Mouse (Mus musculus) intestine, embryonic 15.5 days (tissue): ENCODE measurements around the gene Rgl1. TPM values are rescaled to one million over a fixed set of nuclear protein-coding genes. Genes with fewer than 3 reads are reported as not detected.
A peak's percentile ranks its signal among the peaks of the same experiment; 100 is the strongest.

Source experiments
- ATAC-seq: fragments of 200-750 bp; cut with Nextera tagmentation; 2 replicates; pipeline ENCODE4 v1.8.0; 2017; ENCODE audit warnings: moderate TSS enrichment, moderate library complexity
- H3K27ac ChIP-seq: fragments of 300-500 bp; sonication (generic); 2 replicates; pipeline ENCODE4 v1.5.1; 2015; ENCODE audit warnings: mild to moderate bottlenecking, inconsistent platforms
- H3K27me3 ChIP-seq: fragments of 300-500 bp; sonication (generic); replicated peaks from 2 replicates; pipeline ENCODE4 v1.6.1; 2015; ENCODE audit warnings: inconsistent platforms
- H3K36me3 ChIP-seq: fragments of 300-500 bp; sonication (generic); 2 replicates; pipeline ENCODE4 v1.6.1; 2015; ENCODE audit warnings: inconsistent platforms
- H3K4me1 ChIP-seq: fragments of 300-500 bp; sonication (generic); replicated peaks from 2 replicates; pipeline ENCODE4 v1.6.1; 2015; ENCODE audit warnings: inconsistent platforms
- H3K4me2 ChIP-seq: fragments of 300-500 bp; sonication (generic); replicated peaks from 2 replicates; pipeline ENCODE4 v1.6.1; 2015; ENCODE audit warnings: mild to moderate bottlenecking, inconsistent platforms
- H3K4me3 ChIP-seq: fragments of 300-500 bp; sonication (generic); replicated peaks from 2 replicates; pipeline ENCODE4 v1.5.1; 2015; ENCODE audit warnings: inconsistent platforms
- H3K9ac ChIP-seq: fragments of 300-500 bp; sonication (generic); 2 replicates; pipeline ENCODE4 v1.6.1; 2015; ENCODE audit warnings: inconsistent platforms
- H3K9me3 ChIP-seq: fragments of 300-500 bp; sonication (generic); 2 replicates; pipeline ENCODE4 v1.6.1; 2016; ENCODE audit warnings: inconsistent platforms
- WGBS: fragments of 180-500 bp; shearing (Covaris S2); methylation state at CpG from one replicate; pipeline ENCODE4 v1.1.7; 2015; 5-methylcytosine and 5-hydroxymethylcytosine counted together
- polyA plus RNA-seq: library from polyadenylated mRNA; unstranded; fragments of >200 nt; fragmentation: Nextera tagmentation; extraction: Ambion mirVana; gene quantifications from 2 replicates; pipeline ENCODE4 v1.2.1, GENCODE M21; 2015

Rgl1 gene
- polyA plus RNA-seq, 1 experiment from 2014 or later = 44.8 TPM

DNA sequence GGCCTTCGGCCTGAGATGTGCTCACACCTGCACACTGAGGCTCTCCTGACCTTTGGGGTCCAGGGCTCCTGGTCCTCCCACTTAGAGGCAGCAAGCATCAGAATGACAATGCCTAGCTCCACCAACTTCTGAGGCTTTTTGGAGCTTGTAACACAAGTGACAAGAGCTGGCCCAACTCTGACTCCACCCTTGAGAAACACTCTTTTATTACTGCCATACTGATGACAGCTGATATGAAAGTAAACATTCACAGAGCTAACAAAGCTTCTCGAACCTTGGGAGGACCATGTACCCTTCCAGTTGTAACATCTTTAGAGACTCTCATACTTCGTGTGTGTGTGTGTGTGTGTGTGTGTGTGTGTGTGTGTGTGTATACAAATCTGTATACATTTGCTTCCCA lies 40.1 kb downstream of the Rgl1 start:
- no peaks in the 10 kb centered on the region for H3K27me3 ChIP-seq
- no peak overlapping the region for H3K27ac ChIP-seq
- no peaks in the 10 kb centered on the region for H3K4me1 ChIP-seq
- no peaks in the 10 kb centered on the region for H3K9me3 ChIP-seq
- H3K4me3 ChIP-seq = no peak overlapping the region
- WGBS = 45% methylated on average over 3 of the region's 3 CpGs
- no peak overlapping the region for H3K9ac ChIP-seq
- H3K36me3 ChIP-seq = no peaks in the 10 kb centered on the region
- peak; percentile 59 for ATAC-seq
- H3K4me2 ChIP-seq = no peak overlapping the region

DNA sequence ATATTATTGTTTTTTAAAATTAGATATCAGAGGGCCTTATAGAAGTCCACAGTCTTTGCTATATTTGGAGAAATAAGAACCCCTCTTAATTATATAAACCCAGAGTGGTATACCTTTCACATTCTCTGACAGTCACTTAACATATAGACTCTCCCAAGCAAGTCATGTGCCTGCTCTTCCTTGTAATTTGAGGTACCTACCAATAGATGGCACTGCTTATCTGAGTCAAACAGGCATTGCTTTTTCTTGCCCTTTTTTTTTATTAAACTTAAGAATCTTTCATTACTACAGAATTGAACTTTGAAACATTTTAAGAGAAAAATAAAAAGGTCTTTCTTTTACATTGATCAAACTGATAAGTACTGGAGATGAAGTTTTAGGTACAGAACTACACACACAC lies 41.9 kb downstream of the Rgl1 start:
- no peak overlapping the region for H3K27ac ChIP-seq
- 0 out of 2 replicates have a peak, but pooled peaks cover 3% of the 10 kb centered on the region for H3K4me1 ChIP-seq
- no peak overlapping the region for H3K9ac ChIP-seq
- no peak overlapping the region for H3K4me2 ChIP-seq
- no peak for ATAC-seq
- no peaks in the 10 kb centered on the region for H3K36me3 ChIP-seq
- H3K27me3 ChIP-seq = no peaks in the 10 kb centered on the region
- H3K4me3 ChIP-seq = no peak overlapping the region
- no peaks in the 10 kb centered on the region for H3K9me3 ChIP-seq

DNA sequence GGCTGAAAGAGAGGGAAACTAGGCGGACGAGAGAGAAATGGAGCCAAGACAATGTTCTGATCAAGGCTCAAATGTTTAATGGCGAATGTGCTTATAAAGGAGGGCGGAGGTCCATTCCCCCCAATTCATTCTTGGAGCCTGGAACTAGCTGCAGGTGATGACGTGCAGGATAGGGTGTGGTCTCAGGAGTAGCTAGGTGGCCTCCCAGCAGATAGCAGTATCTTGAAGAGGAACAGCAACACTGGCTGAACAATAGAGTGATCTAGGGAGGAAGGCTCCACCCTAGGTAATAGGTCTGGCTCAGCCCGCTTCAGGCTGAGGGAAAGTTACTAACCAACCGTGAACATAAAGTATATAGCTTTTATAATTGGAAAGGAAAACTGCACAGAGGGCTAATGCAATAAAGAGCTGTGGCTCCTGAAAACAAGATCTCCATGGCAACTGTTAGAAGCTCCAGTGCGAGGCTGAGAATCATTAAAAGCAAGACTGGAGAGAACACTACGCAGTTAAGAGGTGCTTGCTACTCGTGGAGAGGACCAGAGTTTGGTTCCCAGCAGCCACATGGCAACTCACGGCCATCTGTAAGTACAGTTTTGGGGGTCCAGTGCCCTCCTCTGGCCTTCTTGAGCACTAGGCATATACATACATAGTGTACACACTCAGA lies 44.5 kb downstream of the Rgl1 start:
- Histone ChIP-seq H3K9me3 (no peaks in the 10 kb centered on the region), H3K4me2 (no peak overlapping the region), H3K9ac (no peak overlapping the region), H3K4me1 (peaks cover 8% of the 10 kb centered on the region; the same call in 1 of the 2 replicates), H3K27me3 (no peaks in the 10 kb centered on the region), H3K27ac (no peak overlapping the region), H3K36me3 (no peaks in the 10 kb centered on the region), H3K4me3 (no peak overlapping the region)
- ATAC-seq = peak; percentile 71; the same call in 1 of the 2 replicates
- 84% methylated on average over 11 of the region's 11 CpGs for WGBS

DNA sequence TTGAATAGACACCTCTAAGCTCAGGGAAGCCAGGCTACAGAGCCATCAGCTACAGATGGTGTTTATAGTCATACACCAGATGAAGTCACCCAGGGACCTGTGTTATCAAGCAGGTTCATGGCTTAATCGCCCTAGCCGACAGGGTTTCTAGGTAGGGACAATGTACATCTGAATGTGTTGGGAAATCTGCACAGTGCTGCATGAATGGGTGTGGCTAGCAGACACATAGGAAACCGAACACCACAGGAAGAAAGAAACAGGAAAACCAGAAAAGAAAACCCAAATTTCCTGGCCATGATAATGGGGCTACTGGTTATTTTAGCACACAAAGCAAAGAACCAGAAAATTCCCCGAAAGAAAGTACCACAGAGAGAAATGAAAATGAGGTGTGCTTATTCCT lies 45.2 kb downstream of the Rgl1 start:
- ATAC-seq = peak; percentile 81

DNA sequence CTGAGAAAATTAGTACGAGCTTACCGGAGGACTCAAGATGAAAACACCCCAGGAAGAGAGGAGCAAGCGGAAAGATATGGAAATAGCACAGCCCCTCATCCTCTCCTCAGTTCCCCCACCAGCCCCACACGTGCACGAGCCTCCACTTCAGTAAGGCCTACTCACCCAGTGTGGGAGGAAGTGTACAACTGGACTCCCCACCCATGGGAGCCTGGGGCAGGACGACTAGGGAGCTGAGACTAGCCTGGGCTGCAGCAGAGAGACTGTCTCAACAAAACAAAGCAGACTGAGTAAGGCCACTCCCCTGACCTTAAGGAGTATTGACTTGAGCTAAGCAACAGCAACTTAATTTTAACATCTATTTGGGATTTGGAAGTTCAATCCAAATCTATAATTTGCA lies 48.0 kb downstream of the Rgl1 start:
- no peak overlapping the region for H3K27ac ChIP-seq
- H3K36me3 ChIP-seq = no peaks in the 10 kb centered on the region
- no peak overlapping the region for H3K9ac ChIP-seq
- H3K4me3 ChIP-seq = no peak overlapping the region
- no peak for ATAC-seq
- no peaks in the 10 kb centered on the region for H3K9me3 ChIP-seq
- H3K4me1 ChIP-seq = peaks cover 8% of the 10 kb centered on the region; the same call in 1 of the 2 replicates
- 49% methylated on average over 6 of the region's 6 CpGs for WGBS
- no peak overlapping the region for H3K4me2 ChIP-seq
- H3K27me3 ChIP-seq = no peaks in the 10 kb centered on the region

More for the DNA sequence above, 45.2 kb downstream of the Rgl1 start:
- no peaks in the 10 kb centered on the region for H3K36me3 ChIP-seq
- no peak overlapping the region for H3K4me2 ChIP-seq
- WGBS = 67% methylated on average over 4 of the region's 4 CpGs
- no peaks in the 10 kb centered on the region for H3K9me3 ChIP-seq
- H3K27ac ChIP-seq = no peak overlapping the region
- peaks cover 8% of the 10 kb centered on the region; the same call in 1 of the 2 replicates for H3K4me1 ChIP-seq
- H3K9ac ChIP-seq = no peak overlapping the region
- no peak overlapping the region for H3K4me3 ChIP-seq
- H3K27me3 ChIP-seq = no peaks in the 10 kb centered on the region

DNA sequence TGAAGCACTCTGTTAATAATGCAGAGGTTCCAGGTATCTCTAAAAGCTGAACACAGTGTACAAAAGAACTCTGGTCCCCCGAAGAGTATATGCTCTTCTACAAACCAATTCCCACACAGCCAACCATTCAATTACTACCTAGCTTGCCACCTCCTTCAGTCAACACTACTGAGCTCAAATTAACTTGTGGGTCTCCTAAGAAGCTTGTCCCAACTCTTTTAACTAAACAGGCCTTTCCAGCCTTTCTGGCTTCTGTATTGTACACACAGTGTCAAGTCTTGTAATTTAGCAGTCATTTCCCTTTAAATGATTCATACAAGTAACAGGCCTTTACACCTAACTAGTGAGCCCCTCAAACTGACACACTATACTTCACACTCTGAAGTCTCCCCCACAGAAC lies 48.8 kb downstream of the Rgl1 start:
- 74% methylated on average over 1 of the region's 1 CpGs for WGBS
- no peaks in the 10 kb centered on the region for H3K9me3 ChIP-seq
- no peak overlapping the region for H3K9ac ChIP-seq
- peaks cover 8% of the 10 kb centered on the region; the same call in 1 of the 2 replicates for H3K4me1 ChIP-seq
- H3K4me3 ChIP-seq = no peak overlapping the region
- no peak for ATAC-seq
- no peaks in the 10 kb centered on the region for H3K27me3 ChIP-seq
- no peak overlapping the region for H3K4me2 ChIP-seq
- no peaks in the 10 kb centered on the region for H3K36me3 ChIP-seq
- H3K27ac ChIP-seq = no peak overlapping the region

DNA sequence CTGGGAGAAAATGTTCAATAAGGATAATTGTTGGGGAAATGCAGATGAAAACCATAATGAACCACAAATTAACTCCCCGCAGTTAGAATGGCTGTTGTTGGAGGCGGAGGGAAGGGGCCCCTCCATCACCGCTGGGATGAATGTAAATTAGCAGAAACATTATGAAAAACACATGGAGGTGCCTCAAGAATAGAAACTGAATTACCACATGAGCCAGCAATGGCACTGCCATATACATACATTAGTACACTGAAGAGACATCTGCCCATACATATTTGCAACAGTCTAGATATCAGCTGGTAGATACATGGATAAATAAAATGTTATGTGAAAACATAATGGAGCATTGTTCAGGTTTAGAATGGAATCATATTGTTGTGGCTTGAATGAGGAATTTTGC lies 51.7 kb downstream of the Rgl1 start:
- H3K4me3 ChIP-seq = no peak overlapping the region
- H3K9ac ChIP-seq = no peak overlapping the region
- no peaks in the 10 kb centered on the region for H3K36me3 ChIP-seq
- H3K27me3 ChIP-seq = no peaks in the 10 kb centered on the region
- WGBS = 89% methylated on average over 3 of the region's 3 CpGs
- no peak for ATAC-seq
- no peak overlapping the region for H3K27ac ChIP-seq
- no peak overlapping the region for H3K4me2 ChIP-seq
- peaks cover 5% of the 10 kb centered on the region; the same call in 1 of the 2 replicates for H3K4me1 ChIP-seq
- H3K9me3 ChIP-seq = no peaks in the 10 kb centered on the region

DNA sequence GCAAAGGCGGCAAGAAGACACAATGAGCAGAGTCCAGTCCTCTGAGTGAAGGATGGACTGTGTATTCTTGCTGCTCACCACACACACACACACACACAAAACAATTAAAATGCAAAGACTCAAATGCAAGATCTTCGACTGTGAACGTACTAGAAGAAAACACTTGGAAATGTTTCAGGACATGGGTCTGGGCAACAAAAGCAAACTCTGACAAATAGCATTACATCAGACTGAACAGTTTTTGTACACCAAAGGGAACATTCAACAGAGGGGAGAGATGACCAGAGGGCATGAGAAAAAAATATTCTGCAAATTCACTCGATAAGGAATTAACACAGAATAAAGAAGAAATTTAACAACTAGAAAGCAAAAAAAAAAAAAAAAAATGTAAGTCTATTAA lies 52.2 kb downstream of the Rgl1 start:
- H3K9me3 ChIP-seq = no peaks in the 10 kb centered on the region
- no peak overlapping the region for H3K4me3 ChIP-seq
- no peaks in the 10 kb centered on the region for H3K27me3 ChIP-seq
- no peaks in the 10 kb centered on the region for H3K36me3 ChIP-seq
- WGBS = 91% methylated on average over 4 of the region's 4 CpGs
- H3K4me2 ChIP-seq = no peak overlapping the region
- H3K4me1 ChIP-seq = peaks cover 5% of the 10 kb centered on the region; the same call in 1 of the 2 replicates
- no peak overlapping the region for H3K9ac ChIP-seq
- no peak for ATAC-seq
- H3K27ac ChIP-seq = no peak overlapping the region

DNA sequence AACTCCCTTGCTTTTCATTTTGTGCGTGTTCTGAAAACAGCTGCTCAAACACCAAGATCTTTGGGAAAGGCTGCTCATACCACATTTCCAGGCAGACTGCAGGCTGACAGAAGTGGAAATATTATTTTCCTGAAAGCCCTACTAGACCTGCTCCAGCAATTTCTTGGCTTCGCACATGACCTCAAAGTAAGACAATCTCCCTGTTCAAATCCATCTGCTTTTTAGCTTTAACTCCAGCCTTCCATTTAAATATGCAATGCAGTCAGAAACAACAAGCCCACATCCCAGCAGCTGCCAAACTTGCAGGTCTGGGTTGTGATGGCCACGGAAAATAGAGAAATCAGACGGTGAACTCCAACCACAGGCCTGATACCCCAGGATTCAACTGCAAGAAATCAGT lies 55.1 kb downstream of the Rgl1 start:
- 87% methylated on average over 4 of the region's 4 CpGs for WGBS
- Histone ChIP-seq H3K9ac (no peak overlapping the region), H3K4me1 (no peaks in the 10 kb centered on the region), H3K9me3 (no peaks in the 10 kb centered on the region), H3K4me2 (no peak overlapping the region), H3K4me3 (no peak overlapping the region), H3K27ac (no peak overlapping the region), H3K36me3 (no peaks in the 10 kb centered on the region), H3K27me3 (no peaks in the 10 kb centered on the region)
- no peak for ATAC-seq

DNA sequence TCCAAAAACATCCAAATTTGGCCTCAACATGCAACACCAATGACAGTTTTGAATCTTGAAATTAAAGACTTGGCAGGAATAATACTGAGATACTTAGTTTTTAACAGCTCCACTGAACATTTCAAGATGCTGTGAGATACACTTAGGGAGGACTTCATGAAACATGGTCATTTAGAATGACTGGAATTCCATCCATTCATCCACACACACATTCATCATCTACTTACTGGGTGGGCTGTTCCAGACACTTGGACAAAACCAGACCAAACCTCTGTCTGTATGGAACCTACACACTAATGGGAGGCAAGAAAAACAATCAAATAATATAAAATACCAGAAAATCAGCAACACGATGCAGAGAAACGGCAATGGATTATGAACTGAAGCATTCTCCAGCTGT lies 58.6 kb downstream of the Rgl1 start:
- no peak overlapping the region for H3K27ac ChIP-seq
- no peak overlapping the region for H3K4me2 ChIP-seq

DNA sequence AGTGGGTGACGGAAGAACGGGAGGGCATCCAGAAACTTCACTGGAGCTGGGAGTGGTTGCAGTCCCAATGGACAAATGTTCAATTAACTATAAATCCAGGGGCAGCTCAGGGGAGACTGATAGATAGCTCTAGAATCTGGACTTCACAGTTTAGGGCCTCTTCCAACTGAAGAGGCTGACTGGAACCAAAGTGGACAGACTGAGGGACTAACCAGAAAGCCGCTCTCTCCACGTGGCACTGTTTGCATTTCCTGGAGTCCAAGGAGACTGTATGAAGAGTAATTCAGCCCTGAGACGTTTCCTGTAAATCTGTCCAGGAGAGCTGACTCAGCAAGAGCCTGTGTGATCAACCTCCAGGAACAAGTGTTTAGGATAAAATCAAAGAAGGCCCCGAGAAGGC lies 62.2 kb downstream of the Rgl1 start:
- H3K9ac ChIP-seq = no peak overlapping the region
- 38% methylated on average over 6 of the region's 6 CpGs for WGBS
- H3K27ac ChIP-seq = no peak overlapping the region
- no peaks in the 10 kb centered on the region for H3K36me3 ChIP-seq
- H3K4me2 ChIP-seq = no peak overlapping the region
- no peak overlapping the region for H3K4me3 ChIP-seq
- no peaks in the 10 kb centered on the region for H3K9me3 ChIP-seq
- H3K4me1 ChIP-seq = 0 out of 2 replicates have a peak, but pooled peaks cover 6% of the 10 kb centered on the region
- H3K27me3 ChIP-seq = no peaks in the 10 kb centered on the region
- ATAC-seq = no peak

More for the DNA sequence above, 58.6 kb downstream of the Rgl1 start:
- H3K9ac ChIP-seq = no peak overlapping the region
- 53% methylated on average over 2 of the region's 2 CpGs for WGBS
- no peak overlapping the region for H3K4me3 ChIP-seq
- no peaks in the 10 kb centered on the region for H3K9me3 ChIP-seq
- no peaks in the 10 kb centered on the region for H3K36me3 ChIP-seq
- H3K4me1 ChIP-seq = 0 out of 2 replicates have a peak, but pooled peaks cover 6% of the 10 kb centered on the region
- no peaks in the 10 kb centered on the region for H3K27me3 ChIP-seq
- ATAC-seq = no peak

DNA sequence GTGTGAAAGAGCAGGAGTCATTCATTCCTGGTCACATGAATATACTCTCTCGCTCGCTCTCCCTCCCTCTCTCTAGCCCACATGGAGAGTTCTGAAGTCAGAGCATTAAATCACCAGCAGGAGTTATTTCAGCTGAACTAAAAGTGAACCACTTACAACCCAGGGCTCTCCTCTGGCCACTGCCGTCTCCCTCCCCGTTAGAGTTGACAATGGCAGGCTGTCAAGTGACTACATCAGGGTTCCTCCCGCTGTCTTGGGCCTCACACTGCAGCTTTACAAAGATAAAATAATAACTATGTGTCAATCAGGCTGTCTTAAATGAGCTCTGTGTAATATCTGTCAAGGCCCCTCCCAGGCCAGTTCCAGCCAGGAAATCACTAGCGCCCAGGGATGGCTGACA lies 63.2 kb downstream of the Rgl1 start:
- no peak for ATAC-seq
- Histone ChIP-seq H3K4me3 (no peak overlapping the region), H3K9ac (no peak overlapping the region), H3K4me1 (0 out of 2 replicates have a peak, but pooled peaks cover 6% of the 10 kb centered on the region), H3K36me3 (no peaks in the 10 kb centered on the region), H3K9me3 (no peaks in the 10 kb centered on the region), H3K27ac (no peak overlapping the region), H3K27me3 (no peaks in the 10 kb centered on the region), H3K4me2 (no peak overlapping the region)
- 45% methylated on average over 6 of the region's 6 CpGs for WGBS

DNA sequence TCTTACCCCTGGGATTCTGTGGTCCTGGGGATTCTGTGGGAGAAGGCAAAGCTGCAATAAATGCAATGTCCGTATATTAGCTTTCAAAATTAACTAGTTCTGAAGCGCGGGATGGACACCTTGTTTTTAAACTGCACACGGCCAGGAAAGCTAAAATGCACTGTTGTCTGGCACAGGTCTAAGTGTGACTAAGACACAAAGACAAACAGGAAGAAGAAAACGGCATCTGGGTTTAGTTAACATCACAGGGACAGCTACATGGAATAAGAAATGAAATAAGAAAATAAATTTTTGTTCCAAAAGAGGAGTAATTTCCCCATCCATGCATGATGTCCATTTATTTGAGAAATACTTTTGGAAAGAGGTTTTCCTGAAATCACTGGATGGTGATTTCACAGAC lies 65.1 kb downstream of the Rgl1 start:
- no peak overlapping the region for H3K27ac ChIP-seq
- H3K9ac ChIP-seq = no peak overlapping the region
- ATAC-seq = no peak
- H3K4me1 ChIP-seq = 0 out of 2 replicates have a peak, but pooled peaks cover 6% of the 10 kb centered on the region
- no peak overlapping the region for H3K4me3 ChIP-seq
- no peaks in the 10 kb centered on the region for H3K27me3 ChIP-seq
- H3K4me2 ChIP-seq = no peak overlapping the region
- WGBS = 77% methylated on average over 5 of the region's 5 CpGs
- H3K9me3 ChIP-seq = no peaks in the 10 kb centered on the region
- H3K36me3 ChIP-seq = no peaks in the 10 kb centered on the region
